Mouse (Mus musculus) MEL (cell line): Measurements from ENCODE around the gene Slc29a1.

Experiments
- CHD1 ChIP-seq: IDR thresholded peaks from 2 replicates; pipeline ENCODE4 v1.6.1; 2012; ENCODE audit warnings: low read depth, mild to moderate bottlenecking, inconsistent platforms, low read length, improper control_type of control experiment
- CTCF ChIP-seq, 3 experiments: IDR thresholded peaks in 2 of 3; conservative IDR thresholded peaks in 1 of 3; 2 replicates each; pipeline ENCODE4 v1.5.1; 2011 to 2012; ENCODE audit warnings: low read length in 3 of 3, low read depth in 2 of 3, mild to moderate bottlenecking in 2 of 3, improper control_type of control experiment in 1 of 3, inconsistent platforms in 1 of 3, mixed read lengths in 1 of 3, moderate library complexity in 1 of 3; ENCODE audit not compliant: control insufficient read depth in 1 of 3, insufficient read depth in 1 of 3, poor library complexity in 1 of 3, severe bottlenecking in 1 of 3
- E2F4 ChIP-seq: IDR thresholded peaks from 2 replicates; pipeline ENCODE4 v1.6.1; 2011; ENCODE audit warnings: low read depth, low read length, improper control_type of control experiment, borderline replicate concordance
- GATA1 ChIP-seq: IDR thresholded peaks from 2 replicates; pipeline ENCODE4 v1.6.1; 2011; ENCODE audit warnings: low read depth, low read length, improper control_type of control experiment
- JUND ChIP-seq: IDR thresholded peaks from 2 replicates; pipeline ENCODE4 v1.6.1; 2011; ENCODE audit warnings: low read depth, mild to moderate bottlenecking, improper control_type of control experiment, low read length
- POLR2A ChIP-seq, 2 experiments: IDR thresholded peaks; 2 replicates each; pipeline ENCODE4 v1.6.1; 2011 to 2012; ENCODE audit warnings: low read length in 2 of 2, mild to moderate bottlenecking in 2 of 2, control low read depth in 1 of 2, improper control_type of control experiment in 1 of 2, low read depth in 1 of 2, moderate library complexity in 1 of 2; ENCODE audit not compliant: control insufficient read depth in 1 of 2, insufficient read depth in 1 of 2, poor library complexity in 1 of 2
- POLR2AphosphoS2 ChIP-seq: IDR thresholded peaks from 2 replicates; pipeline ENCODE4 v1.6.1; 2011; ENCODE audit warnings: low read length, improper control_type of control experiment
- POLR2AphosphoS5 ChIP-seq: IDR thresholded peaks from 2 replicates; pipeline ENCODE4 v1.6.1; 2012; ENCODE audit warnings: low read depth, borderline replicate concordance, mild to moderate bottlenecking, inconsistent platforms, low read length, moderate library complexity, mixed read lengths
- RAD21 ChIP-seq: IDR thresholded peaks from 2 replicates; pipeline ENCODE4 v1.6.1; 2011; ENCODE audit warnings: mild to moderate bottlenecking, low read depth, low read length, improper control_type of control experiment
- TCF12 ChIP-seq: IDR thresholded peaks from 2 replicates; pipeline ENCODE4 v1.6.1; 2014; ENCODE audit warnings: low read depth, mild to moderate bottlenecking, inconsistent platforms, low read length, improper control_type of control experiment, moderate library complexity
- USF1 ChIP-seq: IDR thresholded peaks from 2 replicates; pipeline ENCODE4 v1.6.1; 2014; ENCODE audit warnings: low read depth, mild to moderate bottlenecking, inconsistent platforms, low read length, improper control_type of control experiment, moderate library complexity

GRCm38 (mm10) chr17:45598891-45599290 is 515 bp downstream of the Slc29a1 start:
- TF ChIP-seq JUND: no peak
- no peak for TF ChIP-seq POLR2AphosphoS5
- no peak for TF ChIP-seq CTCF (IDR thresholded peaks at IDR 0.05 in 2 of 3, conservative IDR thresholded peaks at IDR 0.05 in 1 of 3; ENCODE audit: control insufficient read depth in 1 of 3, insufficient read depth in 1 of 3, low read depth in 2 of 3, low read length in 3 of 3, poor library complexity in 1 of 3, severe bottlenecking in 1 of 3)
- TF ChIP-seq TCF12: no peak
- no peak for TF ChIP-seq E2F4
- TF ChIP-seq POLR2A (IDR thresholded peaks at IDR 0.05; ENCODE audit: control insufficient read depth in 1 of 2, insufficient read depth in 1 of 2, low read depth in 1 of 2, low read length in 2 of 2, poor library complexity in 1 of 2): no peak
- TF ChIP-seq GATA1: no peak
- no peak for TF ChIP-seq CHD1
- TF ChIP-seq USF1: no peak
- TF ChIP-seq POLR2AphosphoS2: no peak
- no peak for TF ChIP-seq RAD21
